Mouse (Mus musculus): ENCODE data around the gene Osbpl11.
"Not testable (repeated sequence)": the region's sequence is repeated elsewhere in the genome, so short reads cannot be mapped to it uniquely, and the experiment has no call there.

Osbpl11 gene

DNA sequence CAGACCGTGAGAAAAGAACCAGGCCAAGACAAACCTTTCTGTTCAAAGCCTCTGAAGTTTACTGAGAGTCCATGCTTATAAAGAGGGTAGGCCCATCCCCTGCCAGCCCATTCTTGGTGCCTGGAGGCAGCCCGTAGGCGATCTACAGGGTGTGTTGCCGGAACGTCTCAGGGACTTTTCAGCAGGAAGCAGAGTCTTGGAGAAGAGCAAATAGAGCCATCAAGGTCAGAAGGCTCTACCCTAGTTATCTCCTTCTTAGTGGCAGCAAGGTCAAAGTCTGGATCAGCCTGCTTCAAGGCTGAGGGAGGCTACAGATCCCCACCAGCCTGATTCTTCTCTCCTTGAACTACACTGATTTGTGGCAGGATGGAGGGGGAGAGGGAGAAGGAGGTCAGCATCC lies 8.0 kb upstream of the Osbpl11 start:
- DNase-seq (ENCODE audit: extremely low read depth, low read depth, low spot score): not testable (repeated sequence)

DNA sequence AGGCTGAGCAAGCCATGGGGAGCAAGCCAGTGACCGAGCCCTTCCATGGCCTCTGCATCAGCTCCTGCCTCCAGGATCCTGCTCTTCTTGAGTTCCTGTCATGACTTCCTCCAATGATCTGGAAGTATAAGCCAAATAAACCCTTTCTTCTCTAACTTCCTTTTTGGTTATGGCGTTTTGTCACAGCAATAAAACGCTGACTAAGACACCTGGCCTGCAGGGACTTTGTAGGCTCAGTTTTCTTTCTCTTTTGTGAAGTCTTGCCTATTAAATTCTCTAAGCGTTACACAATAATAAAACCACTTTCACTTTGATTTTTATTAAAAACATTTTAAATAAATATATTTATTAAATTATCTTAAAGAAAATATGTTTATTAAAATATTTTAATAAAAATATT lies 7.1 kb upstream of the Osbpl11 start:
- DNase-seq (ENCODE audit: extremely low read depth, low read depth, low spot score): no peak

DNA sequence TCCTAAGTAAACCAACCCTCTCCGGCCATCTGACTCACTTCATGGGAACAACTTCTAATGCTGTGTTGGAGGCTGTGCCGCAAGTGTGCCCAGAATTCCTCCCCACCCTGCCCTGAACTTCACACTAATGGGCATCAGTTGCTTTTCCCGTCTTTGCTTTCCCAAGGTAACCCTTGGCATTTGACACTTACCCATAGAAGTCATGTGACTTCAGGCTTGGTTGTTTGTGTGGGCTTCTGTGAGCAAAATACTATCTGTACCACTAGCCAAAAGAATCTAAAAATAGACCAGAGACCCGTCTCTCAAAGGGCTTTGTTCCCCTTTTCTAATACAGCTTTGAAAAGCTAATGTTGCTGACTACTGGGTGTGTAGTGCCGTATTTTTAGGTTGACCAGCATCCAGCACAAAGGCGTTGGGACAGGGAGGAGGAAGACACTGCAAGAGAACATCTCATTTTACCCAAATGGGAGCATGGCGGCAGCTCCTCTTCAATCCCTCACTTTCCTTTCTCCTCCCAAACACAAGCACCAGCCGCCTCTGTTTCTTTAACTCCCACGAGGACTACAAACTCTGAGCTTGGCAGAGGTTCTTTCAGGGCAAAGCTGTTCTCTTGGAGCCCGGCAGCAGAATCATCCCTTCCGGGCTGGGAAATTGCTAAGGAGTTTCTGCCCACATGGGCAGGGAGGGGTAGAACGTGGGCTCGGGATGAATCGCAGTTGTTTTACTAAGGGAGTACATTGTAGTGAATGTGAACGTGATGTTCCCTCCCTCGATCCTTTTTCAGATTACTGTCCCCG lies 6.4 kb upstream of the Osbpl11 start:
- no peak for DNase-seq (ENCODE audit: extremely low read depth, low read depth, low spot score)

DNA sequence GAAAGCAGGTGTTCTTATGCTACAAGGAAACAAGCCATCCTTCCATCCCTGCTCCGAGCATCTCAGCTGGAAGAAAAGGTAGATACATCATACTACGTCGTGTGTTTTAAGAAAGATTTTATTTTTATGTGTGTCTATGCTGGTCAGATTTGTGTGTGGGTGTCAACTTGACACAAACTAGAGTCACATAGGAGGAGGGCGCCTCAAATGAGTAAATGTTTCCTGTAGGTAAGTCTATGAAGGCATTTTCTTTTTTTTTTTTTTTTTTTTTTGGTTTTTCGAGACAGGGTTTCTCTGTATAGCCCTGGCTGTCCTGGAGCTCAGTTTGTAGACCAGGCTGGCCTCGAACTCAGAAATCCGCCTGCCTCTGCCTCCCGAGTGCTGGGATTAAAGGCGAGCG lies 5.6 kb upstream of the Osbpl11 start:
- DNase-seq (ENCODE audit: extremely low read depth, low read depth, low spot score): not testable (repeated sequence)

DNA sequence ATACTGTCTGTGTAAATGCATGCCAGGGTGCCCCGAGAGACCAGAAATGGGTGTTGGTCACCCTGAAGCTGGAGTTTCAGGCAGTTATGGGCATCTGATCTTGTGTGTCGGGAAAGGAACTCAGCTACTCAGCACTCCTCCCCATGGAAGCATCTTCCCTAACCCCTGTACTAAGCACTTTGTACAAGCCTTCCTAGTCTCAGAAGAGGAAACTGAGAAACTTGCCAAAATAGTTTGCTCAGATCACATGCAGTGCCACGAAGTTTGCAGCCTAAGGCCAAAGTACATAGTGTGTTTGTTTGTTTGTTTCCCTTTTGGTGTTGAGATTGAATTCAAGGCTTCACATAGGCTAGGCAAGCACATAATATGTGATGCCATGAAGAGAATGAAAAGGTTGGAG lies 5.0 kb upstream of the Osbpl11 start:
- no peak for DNase-seq (ENCODE audit: extremely low read depth, low read depth, low spot score)

DNA sequence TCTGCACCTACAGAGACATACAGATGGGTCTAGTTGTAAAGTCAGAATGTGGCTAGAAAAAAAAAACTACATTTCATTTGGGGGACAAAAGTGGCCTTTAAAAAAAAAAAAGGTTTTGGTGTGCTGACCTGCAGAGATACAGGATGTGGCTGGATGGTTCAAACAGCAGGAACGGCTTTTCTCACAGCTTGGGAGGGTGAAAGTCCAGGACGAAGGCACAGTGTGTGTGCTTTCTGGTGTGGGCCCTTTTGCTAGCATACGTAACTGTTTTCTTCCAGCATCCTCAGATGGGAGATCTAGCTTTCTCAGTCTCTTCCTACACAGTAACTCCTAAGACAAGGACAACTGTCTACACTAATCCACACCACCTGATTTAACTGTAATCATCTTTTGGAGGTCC lies 4.1 kb upstream of the Osbpl11 start:
- DNase-seq (ENCODE audit: extremely low read depth, low read depth, low spot score): no peak

DNA sequence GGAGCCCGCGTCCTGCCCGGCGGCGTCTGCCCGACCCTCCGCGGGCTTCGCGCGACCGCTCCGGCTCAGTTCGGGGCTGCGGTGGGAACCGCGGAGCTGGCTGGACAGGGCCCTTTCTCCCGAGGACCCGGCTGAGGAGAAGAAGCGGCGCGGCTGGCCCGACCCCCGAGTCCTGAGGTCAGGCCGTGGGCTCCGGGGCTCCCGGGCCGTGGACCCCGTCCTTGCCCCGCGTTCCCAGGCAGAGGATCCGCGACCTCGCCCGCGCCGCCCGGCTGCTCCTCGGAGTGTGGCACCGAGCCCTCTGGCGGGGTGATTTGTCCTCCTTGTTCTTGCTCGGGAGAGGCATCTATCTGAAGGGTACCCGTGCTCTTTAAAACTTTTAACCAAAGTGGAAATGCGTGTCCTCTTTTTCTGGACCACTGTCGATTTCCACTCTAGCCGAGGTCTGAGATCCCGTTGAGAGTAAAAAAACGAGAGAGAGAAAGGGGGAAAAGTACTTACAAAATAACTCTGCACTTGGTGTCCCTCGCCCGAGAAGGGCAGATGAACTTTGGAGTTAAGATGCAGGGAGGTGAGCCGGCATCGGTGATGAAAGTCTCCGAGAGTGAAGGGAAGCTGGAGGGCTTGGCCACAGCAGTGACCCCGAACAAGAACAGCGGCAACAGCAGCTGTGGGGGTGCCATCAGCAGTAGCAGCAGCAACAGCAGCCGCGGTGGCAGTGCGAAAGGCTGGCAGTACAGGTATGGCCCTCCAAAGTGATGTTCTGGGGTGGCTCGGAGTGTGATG lies 583 bp downstream of the Osbpl11 start:
- no peak for DNase-seq (ENCODE audit: extremely low read depth, low read depth, low spot score)

DNA sequence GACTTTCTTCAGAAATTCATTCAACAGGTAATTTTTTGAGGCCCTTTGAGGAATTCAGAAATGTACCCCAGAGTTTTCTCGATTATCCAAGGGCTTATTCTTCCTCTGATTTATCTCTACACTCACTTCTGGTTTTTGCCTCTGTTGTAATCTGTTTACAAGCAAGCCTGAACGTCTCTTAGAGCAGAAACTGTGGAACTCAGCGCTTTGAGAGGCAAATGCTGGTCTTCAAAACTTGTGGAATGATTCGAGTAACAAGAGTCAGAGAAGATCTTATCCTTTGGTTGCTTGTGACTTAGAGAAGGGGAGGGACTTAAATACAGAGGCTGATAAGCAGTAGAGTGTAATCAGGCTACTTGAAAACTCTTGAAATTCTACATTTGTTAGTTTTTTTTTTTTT lies 1.3 kb downstream of the Osbpl11 start:
- no peak for DNase-seq (ENCODE audit: extremely low read depth, low read depth, low spot score)

DNA sequence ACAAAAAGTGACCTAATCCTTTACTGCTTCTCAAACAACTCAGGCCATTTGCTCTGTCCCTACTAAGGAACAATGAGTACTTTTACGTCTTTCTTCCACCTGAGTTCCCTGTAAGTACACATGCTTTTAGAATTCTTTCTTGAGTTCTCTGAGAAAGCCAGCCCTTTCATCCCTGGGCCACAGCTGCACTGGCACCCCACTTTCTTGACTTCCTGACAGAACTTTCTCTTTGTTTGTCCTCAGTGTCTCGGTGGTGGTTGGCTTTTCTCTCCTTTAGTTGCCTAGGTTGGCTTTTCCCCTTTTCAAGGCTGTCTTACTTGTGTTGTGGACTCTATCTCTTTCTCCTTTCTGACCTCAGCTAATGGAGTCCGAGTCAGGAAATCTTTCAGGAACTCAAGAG lies 3.2 kb downstream of the Osbpl11 start:
- no peak for DNase-seq (ENCODE audit: extremely low read depth, low read depth, low spot score)

DNA sequence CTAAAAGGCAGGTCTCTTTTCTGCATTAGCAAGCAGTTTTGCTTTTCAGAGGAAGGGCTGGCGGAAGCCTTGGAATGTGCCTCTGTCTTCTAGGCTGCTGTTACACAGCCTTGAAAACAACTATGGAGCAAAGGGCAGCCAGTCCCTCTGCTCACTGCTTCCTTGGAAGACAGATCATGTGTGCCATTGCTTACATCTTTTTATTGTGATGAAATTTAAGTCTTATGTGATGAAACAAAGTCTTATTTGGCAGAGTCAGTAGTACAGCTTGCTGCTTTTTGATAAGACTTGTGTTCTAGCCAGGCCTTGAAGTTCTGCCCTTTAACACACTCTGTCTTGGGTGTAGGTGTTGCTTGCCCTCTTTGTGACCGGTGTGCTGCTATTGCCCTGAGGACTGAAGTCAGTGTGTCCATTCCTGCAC lies 6.8 kb downstream of the Osbpl11 start:
- DNase-seq (ENCODE audit: extremely low read depth, low read depth, low spot score): peak; percentile 90

DNA sequence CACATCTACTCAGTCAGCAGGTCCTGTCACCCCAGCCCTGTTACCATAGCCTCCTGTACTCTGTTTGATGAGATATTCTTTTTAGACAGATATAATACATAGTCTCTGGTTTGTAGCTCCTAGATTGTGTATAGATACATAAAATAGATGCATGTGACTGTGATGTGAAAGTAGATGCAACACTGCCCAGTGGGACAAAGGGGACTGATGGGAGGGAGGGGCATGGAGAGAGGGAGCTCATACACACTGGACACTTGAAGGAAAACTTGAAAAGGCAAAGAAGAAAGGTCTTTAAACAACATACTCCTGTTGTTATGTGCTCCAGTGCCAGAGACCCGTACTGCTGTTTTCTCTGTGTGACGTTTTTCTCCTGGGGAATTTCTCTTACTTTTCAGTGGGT lies 7.4 kb downstream of the Osbpl11 start:
- DNase-seq (ENCODE audit: extremely low read depth, low read depth, low spot score): no peak

DNA sequence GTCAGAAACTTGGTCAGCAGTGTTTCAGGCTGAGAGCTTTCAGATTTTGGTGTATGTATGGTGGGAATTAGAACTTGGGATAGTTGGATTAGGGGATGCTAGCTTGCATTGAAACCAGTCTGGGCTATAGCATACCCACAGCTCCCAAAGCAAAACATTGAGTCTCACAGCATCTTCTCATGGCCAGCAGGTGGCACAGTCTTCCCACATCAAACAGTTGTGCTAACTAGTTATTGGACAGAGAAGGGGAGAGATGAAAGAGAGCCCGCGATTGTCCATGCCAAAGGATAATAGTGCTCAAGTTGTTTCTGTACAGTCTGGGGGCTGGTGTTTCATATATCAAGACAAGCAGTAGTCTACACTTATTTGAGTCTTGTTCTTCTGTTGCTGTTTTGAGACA lies 8.8 kb downstream of the Osbpl11 start:
- no peak for DNase-seq (ENCODE audit: extremely low read depth, low read depth, low spot score)

DNA sequence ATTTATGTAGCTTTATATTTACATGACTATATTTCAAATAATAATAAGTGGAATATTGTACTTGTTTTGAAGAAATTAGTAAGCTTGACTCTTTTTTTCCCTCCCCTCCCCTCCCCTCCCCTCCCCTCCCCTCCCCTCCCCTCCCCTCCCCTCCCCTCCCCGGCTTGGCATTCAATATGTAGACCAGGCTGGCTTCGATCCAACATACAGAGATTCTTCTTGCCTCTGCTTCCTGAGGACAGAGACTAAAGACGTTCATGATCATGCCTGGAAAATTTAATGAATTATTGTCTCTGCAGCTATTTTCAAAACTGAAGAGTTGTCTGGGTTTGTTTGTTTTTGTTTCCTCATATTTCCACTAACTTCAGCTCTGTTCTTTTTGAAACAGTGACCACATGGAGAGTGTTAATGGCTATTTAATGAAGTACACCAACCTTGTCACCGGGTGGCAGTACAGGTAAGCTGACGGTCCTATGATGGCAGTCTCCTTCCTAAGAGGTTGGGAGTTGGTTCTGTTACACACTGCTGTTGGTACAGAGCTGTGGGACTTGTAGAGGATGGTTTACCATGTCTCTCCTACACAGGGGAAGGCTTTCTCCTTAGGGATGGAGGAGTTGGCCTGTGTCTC lies 10.9 kb downstream of the Osbpl11 start:
- DNase-seq (ENCODE audit: extremely low read depth, low read depth, low spot score): no peak

DNA sequence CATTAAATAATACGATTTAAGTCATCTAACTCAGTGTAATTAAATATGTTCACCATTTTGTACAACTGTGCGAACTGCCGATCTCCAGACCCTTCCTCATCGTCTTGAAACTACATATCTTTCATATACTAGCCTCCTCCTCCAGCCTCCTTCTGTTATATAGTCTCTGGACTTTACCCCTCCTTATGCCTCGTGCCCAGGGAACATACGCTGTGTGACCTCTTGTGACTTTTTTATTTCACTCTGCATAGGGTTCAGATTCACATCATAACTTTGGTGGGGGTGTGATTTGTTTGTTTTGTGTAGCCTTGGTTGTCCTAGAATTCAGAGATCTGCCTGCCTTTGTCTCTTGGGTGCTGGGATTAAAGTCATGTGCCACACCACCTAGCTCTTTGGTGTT lies 11.7 kb downstream of the Osbpl11 start:
- DNase-seq (ENCODE audit: extremely low read depth, low read depth, low spot score): no peak

DNA sequence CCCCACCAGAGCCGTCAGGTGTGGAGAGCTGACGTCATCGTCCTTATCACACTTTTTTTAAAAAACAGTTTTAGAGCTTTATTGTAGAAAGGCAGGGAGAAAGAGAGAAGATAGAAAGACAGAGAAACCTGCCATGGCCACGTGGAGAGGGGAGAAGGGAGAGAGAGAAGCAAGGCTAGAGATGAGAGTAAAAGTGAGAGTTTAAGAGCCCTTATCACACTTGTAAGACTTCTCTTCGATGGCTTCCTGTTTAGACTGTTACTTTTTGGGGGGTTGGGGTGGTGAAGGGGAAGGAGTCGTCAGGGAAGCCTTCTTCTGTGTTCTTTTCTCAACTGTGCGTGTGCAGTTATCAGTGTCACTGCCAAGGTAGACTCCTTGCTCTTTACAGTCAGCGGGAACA lies 15.7 kb downstream of the Osbpl11 start:
- no peak for DNase-seq (ENCODE audit: extremely low read depth, low read depth, low spot score)

DNA sequence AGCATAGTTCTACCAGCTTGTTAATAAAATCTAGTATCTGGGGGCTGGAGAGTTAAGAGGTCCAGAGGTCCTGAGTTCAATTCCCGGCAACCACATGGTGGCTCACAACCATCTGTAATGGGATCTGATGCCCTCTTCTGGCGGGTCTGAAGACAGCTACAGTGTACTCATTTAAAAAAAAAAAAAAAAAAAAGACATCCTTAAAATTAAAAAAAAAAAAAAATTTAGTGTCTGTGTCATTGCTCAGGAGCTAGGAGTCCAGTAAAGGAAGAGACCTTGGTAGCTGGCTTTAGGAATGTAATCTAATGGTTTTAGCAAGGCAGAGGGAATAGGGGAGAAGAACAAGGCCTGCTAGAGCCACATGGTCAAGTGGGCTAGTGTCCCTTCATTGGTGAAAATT lies 25.9 kb downstream of the Osbpl11 start:
- no peak for DNase-seq (ENCODE audit: extremely low read depth, low read depth, low spot score)

DNA sequence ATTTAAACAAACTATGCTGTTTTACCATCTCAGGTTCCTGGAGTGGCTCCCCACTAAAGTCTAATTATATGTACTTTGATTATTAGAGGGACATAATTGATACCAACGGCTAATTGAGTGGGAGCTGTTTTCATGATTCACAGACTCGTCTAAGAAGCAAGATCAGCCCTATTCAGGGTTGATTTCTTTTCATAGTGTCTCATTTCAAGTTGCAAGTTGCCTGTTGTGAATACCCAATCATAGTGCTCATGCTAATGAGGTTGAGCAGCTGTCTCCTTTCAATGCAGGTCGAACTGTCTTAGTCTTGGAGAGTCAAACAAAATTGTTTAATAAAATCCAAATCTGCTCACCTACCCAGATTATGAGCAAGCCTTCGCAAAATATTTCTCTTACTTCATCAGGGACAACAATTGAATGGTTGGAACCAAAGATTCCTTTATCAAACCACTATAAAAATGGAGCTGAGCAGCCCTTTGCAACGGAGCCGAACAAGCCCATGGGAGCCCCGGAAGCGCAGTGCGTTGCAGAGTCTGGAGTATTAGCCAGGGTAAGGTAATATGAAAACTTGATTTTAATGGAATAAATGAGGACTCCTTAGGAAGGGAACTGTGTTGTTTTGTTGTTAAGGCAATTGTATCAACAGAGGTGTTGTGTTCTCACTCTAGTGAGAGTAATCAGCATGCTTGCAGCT lies 31.6 kb downstream of the Osbpl11 start:
- DNase-seq (ENCODE audit: extremely low read depth, low read depth, low spot score): no peak

DNA sequence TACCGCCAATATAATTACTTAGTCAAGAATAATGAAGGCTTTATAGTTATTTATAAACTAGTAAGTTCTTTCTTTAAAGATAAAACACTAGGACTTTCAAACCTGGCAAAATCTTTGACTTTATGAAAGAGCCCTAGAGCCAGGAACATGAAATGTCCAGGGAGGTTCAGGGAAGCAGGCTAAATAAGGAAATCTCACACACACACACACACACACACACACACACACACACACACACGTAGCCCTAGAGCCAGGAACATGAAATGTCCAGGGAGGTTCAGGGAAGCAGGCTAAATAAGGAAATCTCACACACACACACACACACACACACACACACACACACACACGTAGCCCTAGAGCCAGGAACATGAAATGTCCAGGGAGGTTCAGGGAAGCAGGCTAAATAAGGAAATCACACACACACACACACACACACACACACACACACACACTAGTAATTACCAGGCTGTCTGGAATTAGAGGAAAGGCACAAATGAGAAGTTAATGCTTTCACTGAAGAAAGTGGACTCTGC lies 32.7 kb downstream of the Osbpl11 start:
- not testable (repeated sequence) for DNase-seq (ENCODE audit: extremely low read depth, low read depth, low spot score)

DNA sequence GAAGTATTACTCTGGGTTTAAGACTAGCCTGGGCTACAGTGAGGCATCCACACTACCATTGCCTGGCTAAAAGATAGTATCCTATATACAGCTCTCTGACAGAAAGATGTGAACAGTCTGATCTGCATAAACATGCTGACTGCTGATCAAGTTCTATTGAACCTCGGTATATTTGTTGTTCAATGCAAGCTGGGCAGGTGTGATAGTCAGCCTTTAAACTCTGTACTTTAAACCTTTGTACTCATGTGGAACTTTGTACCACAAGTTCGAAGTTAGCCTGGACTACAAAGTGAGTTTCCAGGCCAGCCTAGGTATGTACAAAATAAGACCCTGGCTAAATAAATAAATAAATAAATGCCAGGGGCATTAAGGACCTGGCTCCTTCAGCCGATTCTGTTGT lies 37.6 kb downstream of the Osbpl11 start:
- DNase-seq (ENCODE audit: extremely low read depth, low read depth, low spot score): no peak

DNA sequence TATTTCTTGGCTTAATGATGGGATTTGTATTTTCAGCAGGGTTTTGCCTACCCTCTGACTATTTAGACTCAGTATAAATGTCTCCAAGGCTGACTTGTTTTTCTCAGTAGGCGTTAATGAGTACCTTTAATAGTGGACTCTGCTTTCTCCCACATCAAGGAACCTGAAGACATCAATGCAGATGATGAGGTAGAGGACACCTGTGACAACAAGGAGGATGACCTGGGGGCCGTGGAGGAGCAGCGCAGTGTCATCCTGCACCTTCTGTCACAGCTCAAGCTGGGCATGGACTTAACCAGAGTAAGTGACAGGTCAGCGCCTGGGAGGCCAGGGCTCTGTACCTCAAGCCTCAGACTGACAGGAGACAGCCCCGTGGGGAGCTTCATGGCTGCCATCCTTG lies 39.5 kb downstream of the Osbpl11 start:
- DNase-seq (ENCODE audit: extremely low read depth, low read depth, low spot score): no peak

DNA sequence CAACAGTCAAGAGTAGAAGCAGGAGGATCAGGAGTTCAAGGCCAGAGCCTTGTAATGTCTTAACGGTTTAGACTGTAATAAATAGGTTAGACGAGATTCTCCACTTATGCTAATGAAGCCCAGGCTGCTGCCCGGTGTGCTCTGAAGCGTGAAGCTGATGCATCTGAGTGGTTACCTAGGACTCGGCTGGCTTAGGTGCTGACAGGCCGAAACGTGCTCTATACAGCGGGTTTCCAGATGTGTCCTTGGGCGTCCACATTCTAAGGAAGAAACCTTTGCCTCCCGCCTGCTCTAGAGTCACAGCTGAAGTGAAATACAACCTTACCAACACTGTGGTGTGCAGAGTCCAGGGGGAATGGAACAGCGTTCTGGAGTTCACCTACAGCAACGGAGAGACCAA lies 49.3 kb downstream of the Osbpl11 start:
- DNase-seq (ENCODE audit: extremely low read depth, low read depth, low spot score): no peak
